Mouse (Mus musculus) neural tube, embryonic 14.5 days (tissue): ENCODE results near the gene Parp2. TPM values are rescaled to one million over a fixed set of nuclear protein-coding genes. Genes with fewer than 3 reads are reported as not detected.

Experiments
- ATAC-seq: fragments of 200-750 bp; cut with Nextera tagmentation; 2 replicates; pipeline ENCODE4 v1.8.0; 2017; ENCODE audit warnings: low read depth, mild to moderate bottlenecking, moderate TSS enrichment, moderate library complexity
- H3K27ac ChIP-seq: fragments of 300-500 bp; sonication (generic); 2 replicates; pipeline ENCODE4 v1.5.1; 2014; ENCODE audit warnings: low read depth, mild to moderate bottlenecking, control low read depth, low read length, moderate library complexity, mixed read lengths
- H3K27me3 ChIP-seq: fragments of 300-500 bp; sonication (generic); 2 replicates; pipeline ENCODE4 v1.6.1; 2014; ENCODE audit warnings: low read length; ENCODE audit not compliant: control insufficient read depth, insufficient read depth
- H3K36me3 ChIP-seq: fragments of 300-500 bp; sonication (generic); 2 replicates; pipeline ENCODE4 v1.6.1; 2014; ENCODE audit warnings: low read length, mixed read lengths; ENCODE audit not compliant: control insufficient read depth, insufficient read depth
- H3K4me1 ChIP-seq: fragments of 300-500 bp; sonication (generic); 2 replicates; pipeline ENCODE4 v1.6.1; 2014; ENCODE audit warnings: low read length; ENCODE audit not compliant: control insufficient read depth, insufficient read depth
- H3K4me2 ChIP-seq: fragments of 300-500 bp; sonication (generic); 2 replicates; pipeline ENCODE4 v1.6.1; 2014; ENCODE audit warnings: mild to moderate bottlenecking, low read depth, low read length, control low read depth
- H3K4me3 ChIP-seq: fragments of 300-500 bp; sonication (generic); 2 replicates; pipeline ENCODE4 v1.5.1; 2014; ENCODE audit warnings: low read depth, low read length, control low read depth, mixed read lengths
- H3K9ac ChIP-seq: fragments of 300-500 bp; sonication (generic); replicated peaks from 2 replicates; pipeline ENCODE4 v1.6.1; 2014; ENCODE audit warnings: low read depth, mild to moderate bottlenecking, control low read depth, low read length, mixed read lengths
- H3K9me3 ChIP-seq: fragments of 300-500 bp; sonication (generic); 2 replicates; pipeline ENCODE4 v1.6.1; 2016; ENCODE audit warnings: low read length; ENCODE audit not compliant: control insufficient read depth
- WGBS: fragments of 180-500 bp; shearing (Covaris S2); extraction: QIAGEN DNeasy Blood & Tissue Kit; methylation state at CpG from one replicate; pipeline ENCODE4 v1.1.7; 2014; 5-methylcytosine and 5-hydroxymethylcytosine counted together
- polyA plus RNA-seq: library from polyadenylated mRNA; unstranded; fragments of >200 nt; fragmentation: Nextera tagmentation; extraction: Ambion mirVana; gene quantifications from 2 replicates; pipeline ENCODE4 v1.2.1, GENCODE M21; 2014

The Parp2 gene
- 43.7 and 51.5 TPM in 2 replicates for polyA plus RNA-seq

GRCm38 (mm10) chr14:50807487-50808072 lies at the start of gene Parp2, which contains the start of gene Ccnb1ip1:
Gene Parp2, plus strand, starts transcription at chr14:50807841.
Gene Ccnb1ip1, minus strand, starts transcription at chr14:50807732.
- Histone ChIP-seq H3K4me2 (peak within 1 kb of the TSS; percentile 61), H3K9ac (peak within 1 kb of the TSS; percentile 76), H3K9me3 (no peaks in the 10 kb centered on the region), H3K4me1 (peaks cover 3% of the 10 kb centered on the region; the same call in 1 of the 2 replicates), H3K27me3 (no peaks in the 10 kb centered on the region), H3K36me3 (0 out of 2 replicates have a peak, but pooled peaks cover 4% of the 10 kb centered on the region), H3K4me3 (peak within 1 kb of the TSS; percentile 54), H3K27ac (peak within 1 kb of the TSS; percentile 88)
- WGBS = under 1% methylated on average over 42 of the region's 42 CpGs
- peak; percentile 97 for ATAC-seq

- 0 out of 2 replicates have a peak, but pooled peaks cover 6% of the 10 kb centered on the region for H3K36me3 ChIP-seq
- no peaks in the 10 kb centered on the region for H3K4me1 ChIP-seq
- H3K4me3 ChIP-seq = no peak overlapping the region
- no peaks in the 10 kb centered on the region for H3K27me3 ChIP-seq
- H3K4me2 ChIP-seq = no peak overlapping the region
- WGBS = 72% methylated on average over 5 of the region's 5 CpGs
- no peak overlapping the region for H3K27ac ChIP-seq
- no peak for ATAC-seq
- H3K9me3 ChIP-seq = no peaks in the 10 kb centered on the region
- H3K9ac ChIP-seq = no peak overlapping the region
These were observed 49.1 kb upstream of the Parp2 start for GRCm38 (mm10) chr14:50758416-50759085.

GRCm38 (mm10) chr14:50765736-50766135 lies 41.9 kb upstream of the Parp2 start:
- Histone ChIP-seq H3K36me3 (peaks cover 46% of the 10 kb centered on the region), H3K9ac (no peak overlapping the region), H3K4me3 (no peak overlapping the region), H3K27ac (no peak overlapping the region), H3K4me1 (no peaks in the 10 kb centered on the region), H3K4me2 (no peak overlapping the region), H3K9me3 (no peaks in the 10 kb centered on the region), H3K27me3 (no peaks in the 10 kb centered on the region)
- no peak for ATAC-seq
- WGBS = 94% methylated on average over 6 of the region's 6 CpGs

GRCm38 (mm10) chr14:50771342-50771741 lies 36.3 kb upstream of the Parp2 start:
- 90% methylated on average over 2 of the region's 2 CpGs for WGBS
- Histone ChIP-seq H3K36me3 (peaks cover 60% of the 10 kb centered on the region), H3K4me3 (no peak overlapping the region), H3K4me1 (no peaks in the 10 kb centered on the region), H3K4me2 (no peak overlapping the region), H3K27ac (no peak overlapping the region), H3K27me3 (no peaks in the 10 kb centered on the region), H3K9me3 (no peaks in the 10 kb centered on the region), H3K9ac (no peak overlapping the region)
- ATAC-seq = no peak

GRCm38 (mm10) chr14:50782166-50782565 lies 25.5 kb upstream of the Parp2 start:
- Histone ChIP-seq H3K4me1 (peaks cover 7% of the 10 kb centered on the region; the same call in 1 of the 2 replicates), H3K27ac (no peak overlapping the region), H3K9me3 (no peaks in the 10 kb centered on the region), H3K4me3 (no peak overlapping the region), H3K36me3 (peaks cover 7% of the 10 kb centered on the region; the same call in 1 of the 2 replicates), H3K4me2 (no peak overlapping the region), H3K27me3 (no peaks in the 10 kb centered on the region), H3K9ac (no peak overlapping the region)
- WGBS = 98% methylated on average over 3 of the region's 3 CpGs
- no peak for ATAC-seq

- H3K9me3 ChIP-seq = no peaks in the 10 kb centered on the region
- H3K4me1 ChIP-seq = peaks cover 7% of the 10 kb centered on the region; the same call in 1 of the 2 replicates
- peak overlapping the region; percentile 60 for H3K4me3 ChIP-seq
- H3K9ac ChIP-seq = peak overlapping the region; percentile 59
- H3K27me3 ChIP-seq = no peaks in the 10 kb centered on the region
- peak overlapping the region; percentile 75; the same call in 1 of the 2 replicates for H3K27ac ChIP-seq
- H3K36me3 ChIP-seq = peaks cover 3% of the 10 kb centered on the region; the same call in 1 of the 2 replicates
- no peak for ATAC-seq
- H3K4me2 ChIP-seq = peak overlapping the region; percentile 51
- 29% methylated on average over 16 of the region's 16 CpGs for WGBS
These were observed 23.0 kb upstream of the Parp2 start for GRCm38 (mm10) chr14:50784391-50785250.

- Histone ChIP-seq H3K36me3 (peaks cover 3% of the 10 kb centered on the region; the same call in 1 of the 2 replicates), H3K27ac (peak within 1 kb of the TSS; percentile 75; the same call in 1 of the 2 replicates), H3K9me3 (no peaks in the 10 kb centered on the region), H3K4me3 (peak within 1 kb of the TSS; percentile 60), H3K4me1 (peaks cover 7% of the 10 kb centered on the region; the same call in 1 of the 2 replicates), H3K9ac (peak within 1 kb of the TSS; percentile 59), H3K4me2 (peak within 1 kb of the TSS; percentile 51), H3K27me3 (no peaks in the 10 kb centered on the region)
- under 1% methylated on average over 21 of the region's 21 CpGs for WGBS
- peak; percentile 96 for ATAC-seq
These were observed 22.4 kb upstream of the Parp2 start, which contains the start of gene Ttc5 for GRCm38 (mm10) chr14:50785251-50785637. Gene Ttc5, minus strand, starts transcription at chr14:50785519.

- H3K4me1 ChIP-seq = peaks cover 7% of the 10 kb centered on the region; the same call in 1 of the 2 replicates
- no peak overlapping the region for H3K9ac ChIP-seq
- WGBS = 13% methylated on average over 2 of the region's 2 CpGs
- no peaks in the 10 kb centered on the region for H3K9me3 ChIP-seq
- no peak overlapping the region for H3K4me3 ChIP-seq
- H3K4me2 ChIP-seq = no peak overlapping the region
- H3K36me3 ChIP-seq = no peaks in the 10 kb centered on the region
- no peak for ATAC-seq
- H3K27me3 ChIP-seq = no peaks in the 10 kb centered on the region
- H3K27ac ChIP-seq = no peak overlapping the region
These were observed 19.5 kb upstream of the Parp2 start for GRCm38 (mm10) chr14:50788157-50788556.
